Mouse (Mus musculus) testis, adult 10 weeks (tissue): ENCODE data around the gene Mcrs1. TPM values are rescaled to one million over a fixed set of nuclear protein-coding genes. Genes with fewer than 3 reads are reported as not detected.

Source experiments
- polyA plus RNA-seq: library from polyadenylated mRNA; stranded (reverse); fragments of 350-450 nt; fragmentation: Illumina TruSeq; extraction: RNeasy Lipid Tissue Mini Kit (QIAGEN cat#74804); gene quantifications from one replicate; pipeline ENCODE4 v1.2.3, GENCODE M21; 2014; ENCODE audit warnings: low read depth, low replicate concordance

Gene Mcrs1
- polyA plus RNA-seq: 3.5 TPM

DNA sequence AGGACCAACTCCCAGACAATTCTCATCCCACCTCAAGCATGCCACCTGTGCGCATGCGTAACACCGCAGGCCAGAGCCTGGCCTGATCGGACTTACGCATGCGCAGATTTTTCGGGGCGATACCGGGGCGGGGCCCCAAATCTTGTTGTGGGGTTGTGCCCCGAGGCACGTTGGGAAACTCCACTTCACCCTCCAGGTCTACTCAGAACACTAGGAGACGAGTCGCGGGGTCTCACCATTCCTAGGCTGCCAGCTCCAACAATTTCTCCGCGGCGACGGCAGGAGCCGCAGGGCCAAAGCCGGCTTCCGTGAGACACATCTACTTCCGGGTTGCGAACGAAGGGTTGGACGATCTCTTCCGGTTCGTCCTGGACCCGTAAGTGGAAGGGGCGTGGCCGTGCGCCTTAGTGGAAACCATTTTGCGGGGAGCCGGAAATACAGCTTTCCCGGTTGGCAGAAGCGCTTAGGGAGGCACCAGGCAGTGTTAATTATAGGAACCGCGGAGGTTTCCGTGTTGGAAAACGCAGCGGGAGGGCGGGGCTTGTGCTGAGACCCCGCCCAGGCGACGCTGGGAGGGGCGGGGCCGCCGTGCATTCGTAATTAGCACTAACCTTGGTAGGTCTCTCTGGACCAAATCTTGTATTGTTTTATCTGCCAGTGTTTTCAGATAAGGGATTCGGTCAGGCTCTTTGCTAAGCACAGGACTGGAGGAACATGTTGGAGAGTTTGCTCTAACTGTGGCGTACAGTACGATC is at the start of gene Mcrs1:
Mcrs1 (minus strand) TSS at position 336 of the 755 bp plus-strand sequence.

DNA sequence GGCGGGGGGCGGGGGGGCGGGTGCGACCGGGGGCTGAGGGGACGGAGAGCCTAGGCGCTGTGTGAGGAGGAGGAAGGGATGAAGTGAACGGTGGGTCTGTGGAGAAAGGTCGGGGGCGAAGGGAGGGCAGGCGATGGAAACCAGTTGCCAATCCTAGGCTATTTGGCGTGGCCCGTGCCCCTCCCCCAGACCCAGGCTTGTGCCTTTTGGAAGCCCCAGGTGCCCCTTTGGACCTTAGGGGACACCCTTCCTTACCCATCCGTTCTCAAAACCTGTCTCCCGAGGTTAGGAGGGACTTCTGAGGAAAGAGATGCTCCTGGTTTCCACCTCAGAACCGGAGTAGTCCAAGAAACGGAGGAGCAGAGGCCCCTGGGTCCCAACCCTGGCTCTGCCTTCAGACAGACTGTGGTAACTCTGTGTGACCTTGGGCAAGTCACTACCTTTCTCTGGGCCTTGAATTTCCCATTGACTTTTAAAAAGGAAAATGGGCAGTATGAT is 43.8 kb upstream of the Mcrs1 start, which contains the start of gene Fam186b:
Fam186b (minus strand) TSS at position 405 of the 498 bp plus-strand sequence.

DNA sequence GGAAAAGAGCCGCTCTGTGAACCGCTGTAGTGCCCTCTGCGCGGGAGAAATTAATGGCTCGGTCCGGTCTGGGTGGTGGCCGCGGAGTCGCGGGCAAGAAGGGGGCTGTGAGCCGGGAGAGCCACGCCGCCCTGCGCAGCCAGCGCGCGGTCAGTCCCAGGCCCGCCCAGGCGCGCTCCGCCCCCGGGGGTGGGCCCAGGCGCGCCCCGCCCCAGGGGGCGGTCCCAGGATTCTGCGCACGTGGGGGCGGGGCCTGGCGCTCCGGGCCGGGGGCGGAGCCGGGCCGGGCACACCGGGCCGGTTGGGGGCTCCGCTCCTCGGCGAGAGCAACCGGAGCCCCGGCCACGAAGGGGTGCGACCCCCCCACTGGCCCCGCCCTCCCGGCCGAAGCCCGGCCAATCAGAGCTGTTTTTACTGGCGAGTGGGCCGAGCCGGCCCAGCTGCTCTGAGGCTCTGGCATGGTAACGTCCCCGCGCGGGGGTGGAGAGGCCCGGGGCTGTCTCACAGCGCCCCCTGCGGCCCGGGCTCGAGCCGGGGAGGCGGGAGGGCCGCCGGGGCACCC is 43.1 kb upstream of the Mcrs1 start, which contains the start of gene Prpf40b:
Prpf40b (plus strand) TSS at position 275 of the 562 bp plus-strand sequence.

DNA sequence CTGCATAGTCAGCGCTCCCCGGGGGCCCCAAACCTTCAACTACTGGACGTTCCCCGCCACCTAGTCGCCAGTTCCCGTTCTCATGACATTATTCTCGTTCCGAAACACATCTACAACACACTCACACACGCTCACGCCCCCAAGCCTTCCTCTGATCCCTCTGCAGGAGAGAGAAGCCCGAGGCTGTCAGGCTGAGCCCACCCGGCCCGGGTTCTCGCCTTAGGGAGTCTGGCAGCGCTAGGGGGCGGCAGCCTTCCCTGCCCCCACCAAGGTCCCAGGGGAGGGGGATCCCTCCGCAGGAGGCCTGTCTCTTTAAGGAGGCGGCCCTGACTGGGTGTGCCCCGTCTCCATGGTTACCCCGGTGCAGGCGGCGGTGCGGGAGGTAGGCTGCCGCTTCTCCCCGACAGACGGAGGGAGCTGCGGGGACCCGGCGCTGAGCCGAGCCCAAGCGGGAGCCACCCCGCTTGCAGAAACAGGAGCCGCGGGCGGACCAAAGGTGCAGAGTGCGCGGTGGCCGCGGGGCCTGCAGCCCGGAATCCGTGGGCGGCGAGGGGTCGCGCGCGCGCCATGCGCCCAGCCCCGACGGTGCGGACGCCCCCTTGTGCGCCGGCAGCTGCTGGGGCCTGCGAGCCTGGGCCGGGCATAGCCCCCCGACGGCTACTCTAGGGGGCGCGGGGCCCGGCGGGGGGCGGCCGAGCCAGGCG is 27.4 kb downstream of the Mcrs1 start, which contains the start of gene Kcnh3:
Kcnh3 (plus strand) TSS at position 654 of the 704 bp plus-strand sequence.

Other genes with a start within 250 kb of the Mcrs1 start
- 7.9 TPM for gene Tuba1c, start 222.1 kb downstream of the Mcrs1 start, polyA plus RNA-seq
- not detected for gene Prph, start 196.8 kb downstream of the Mcrs1 start, polyA plus RNA-seq
- 2.4 TPM for gene Troap, start 177.4 kb downstream of the Mcrs1 start, polyA plus RNA-seq
- gene C1ql4, start 164.1 kb downstream of the Mcrs1 start, polyA plus RNA-seq: not detected
- gene Dnajc22, start 158.8 kb downstream of the Mcrs1 start, polyA plus RNA-seq: not detected
- gene Spats2, start 126.0 kb downstream of the Mcrs1 start, polyA plus RNA-seq: 96.0 TPM
- gene Kcnh3, start 27.1 kb downstream of the Mcrs1 start, polyA plus RNA-seq: 0.07 TPM
- gene Prpf40b, start 43.1 kb upstream of the Mcrs1 start, polyA plus RNA-seq: 17.5 TPM
- 24.8 TPM for gene Fam186b, start 43.9 kb upstream of the Mcrs1 start, polyA plus RNA-seq
- gene Fmnl3, start 118.5 kb upstream of the Mcrs1 start, polyA plus RNA-seq: 3.6 TPM
- 101 TPM for gene Tmbim6, start 140.9 kb upstream of the Mcrs1 start, polyA plus RNA-seq
- gene Nckap5l, start 205.8 kb upstream of the Mcrs1 start, polyA plus RNA-seq: not detected
- gene Bcdin3d, start 222.8 kb upstream of the Mcrs1 start, polyA plus RNA-seq: 1.3 TPM